Mouse (Mus musculus) hematopoietic stem cell, adult 5-6 weeks (primary cell): ENCODE results near the gene Ctsr. TPM values are rescaled to one million over a fixed set of nuclear protein-coding genes. Genes with fewer than 3 reads are reported as not detected.
"Not testable (repeated sequence)": the region's sequence is repeated elsewhere in the genome, so short reads cannot be mapped to it uniquely, and the experiment has no call there.

Experiments used
- ATAC-seq, 2 experiments: fragments of 125-278 bp in 1 of 2; replicated peaks in 1 of 2; 2 replicates each; pipeline ENCODE4 v1.8.0; 2016 to 2017; ENCODE audit warnings: inconsistent platforms in 2 of 2, mild to moderate bottlenecking in 2 of 2, moderate number of reproducible peaks in 2 of 2, low read depth in 1 of 2, moderate TSS enrichment in 1 of 2; ENCODE audit not compliant: low FRiP score in 2 of 2, poor library complexity in 2 of 2, severe bottlenecking in 2 of 2, insufficient read depth in 1 of 2, low TSS enrichment in 1 of 2
- total RNA-seq: library from RNA; stranded (forward); fragments of 172-1452, 232-1000 nt; gene quantifications from 2 replicates; pipeline ENCODE4 v1.2.3, GENCODE M21; 2017

Ctsr gene
- total RNA-seq, result not detected in 2 replicates

DNA sequence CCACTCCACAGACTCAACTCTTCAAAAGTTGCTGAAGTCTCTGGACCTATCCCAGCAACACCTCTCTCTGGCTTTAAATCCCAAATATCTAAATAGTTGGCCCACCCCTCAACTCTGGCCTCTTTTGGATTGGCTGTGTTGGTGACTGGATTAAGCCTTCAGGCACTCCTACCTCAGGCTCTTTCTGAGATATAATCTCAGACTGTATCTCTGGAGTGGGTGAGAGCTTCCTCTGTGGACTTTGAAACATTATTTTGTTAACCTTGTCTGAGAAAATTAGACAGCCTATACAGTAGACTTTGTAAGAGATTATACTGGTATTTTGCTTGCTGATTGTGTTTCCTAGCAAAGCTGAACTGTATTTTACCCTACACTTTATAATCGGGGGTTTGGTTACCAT, at the start of gene Ctsr:
Gene Ctsr (minus strand): TSS at position 101 of the 400 bp plus-strand sequence.
- ATAC-seq, result no peak

DNA sequence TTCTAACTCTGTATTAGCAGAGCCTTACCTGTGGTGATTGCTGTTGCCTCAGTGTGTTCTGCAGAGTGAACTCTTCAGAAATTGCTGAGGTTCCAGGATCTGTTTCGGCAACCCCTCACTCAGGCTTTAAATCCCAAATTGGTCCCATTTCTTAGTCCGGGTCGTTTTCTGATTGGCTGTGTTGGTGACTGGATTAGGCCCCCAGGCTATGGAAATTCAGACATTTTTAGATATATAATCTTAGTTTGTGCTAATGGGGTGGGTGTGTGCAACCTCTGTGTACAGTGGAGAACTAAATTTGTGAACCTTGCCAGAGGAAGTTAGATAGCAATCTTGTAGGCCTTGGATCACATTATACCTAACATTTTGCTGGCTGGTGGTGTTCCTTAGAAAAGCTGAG, 39.3 kb upstream of the Ctsr start, which contains the start of gene Cts6:
Gene Cts6 (minus strand): TSS at position 101 of the 400 bp plus-strand sequence.
- no peak for ATAC-seq

DNA sequence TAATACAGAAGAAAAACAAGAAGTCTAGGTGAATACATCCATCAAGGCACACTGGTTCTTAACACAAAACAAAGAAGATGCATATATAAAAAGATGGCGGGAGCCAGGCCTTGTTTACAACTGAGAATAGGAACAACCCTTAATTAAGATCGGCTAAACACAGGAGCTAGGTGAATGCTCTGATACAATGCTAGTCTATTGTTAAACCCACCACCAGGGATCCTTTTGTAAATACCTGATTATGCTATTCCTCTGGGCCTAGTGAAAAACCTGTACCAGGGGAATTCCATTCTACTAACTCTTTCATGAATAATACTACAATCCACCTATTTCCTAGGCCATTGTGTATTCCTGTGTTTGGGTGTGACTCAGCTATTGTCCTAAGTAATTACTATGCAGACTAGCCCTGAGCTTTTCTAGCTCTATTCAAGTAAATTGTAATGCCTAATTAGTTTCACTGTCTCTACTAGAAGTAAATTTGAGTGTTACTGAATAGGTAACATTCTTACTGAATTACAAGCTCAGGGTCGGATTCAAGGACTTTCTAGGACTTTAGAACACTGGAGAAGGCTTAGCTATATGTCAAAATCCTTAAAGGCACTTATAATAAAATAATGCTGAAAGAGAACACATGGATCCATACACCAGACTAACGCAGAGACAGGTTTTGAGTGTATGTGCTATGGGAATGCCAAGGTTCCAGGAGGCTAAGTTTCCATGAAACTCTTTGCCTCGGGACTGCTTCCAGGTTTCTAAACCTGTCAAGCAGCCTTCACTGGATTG, 21.3 kb upstream of the Ctsr start:
- not testable (repeated sequence) for ATAC-seq

DNA sequence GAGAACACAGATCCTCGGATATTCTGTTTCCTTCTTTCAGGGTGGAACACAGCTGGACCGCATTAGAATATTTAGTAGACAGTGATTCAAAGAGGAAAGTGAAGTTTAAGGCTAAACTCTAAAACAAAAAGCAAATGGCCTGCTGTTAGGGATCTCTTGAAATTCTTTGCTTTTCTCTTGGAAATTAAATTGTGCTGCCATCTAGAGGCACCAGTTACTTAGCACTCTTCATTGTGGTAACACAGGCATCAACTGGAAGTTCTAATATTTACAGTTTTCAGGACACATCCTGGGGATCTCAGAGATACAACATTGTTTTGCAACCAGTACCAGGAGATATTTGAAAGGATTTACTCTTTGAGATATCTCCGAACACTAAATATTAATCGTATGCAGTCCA, 566 bp upstream of the Ctsr start:
- ATAC-seq, result 0 out of 4 replicates have a peak, but pooled peaks of 1 of the 2 experiments have one; percentile 37

Other genes starting within 250 kb of the Ctsr start
- gene Gm49393, start 228.7 kb downstream of the Ctsr start, total RNA-seq, result 4.8 TPM in 1 of 2 replicates, not detected in the other
- gene Gm49391, start 227.7 kb downstream of the Ctsr start, total RNA-seq, result 41.7 and 71.4 TPM in 2 replicates
- gene Ctla2a, start 227.6 kb downstream of the Ctsr start, total RNA-seq, result 1,100 and 1,226 TPM in 2 replicates
- gene Tpbpa, start 222.3 kb downstream of the Ctsr start, total RNA-seq, result not detected in 2 replicates
- gene Ctsj, start 158.3 kb downstream of the Ctsr start, total RNA-seq, result not detected in 2 replicates
- not detected in 2 replicates for gene Ctsq, start 123.6 kb downstream of the Ctsr start, total RNA-seq
- gene Cts6, start 39.2 kb upstream of the Ctsr start, total RNA-seq, result not detected in 2 replicates
- not detected in 2 replicates for gene Cts8, start 91.1 kb upstream of the Ctsr start, total RNA-seq
- not detected in 2 replicates for gene Gm49398, start 124.6 kb upstream of the Ctsr start, total RNA-seq
- not detected in 2 replicates for gene Cts7, start 193.9 kb upstream of the Ctsr start, total RNA-seq